Mouse (Mus musculus) heart, embryonic 16.5 days (tissue): ENCODE data around the gene Avp. TPM values are rescaled to one million over a fixed set of nuclear protein-coding genes. Genes with fewer than 3 reads are reported as not detected.
"Not testable (repeated sequence)": the region's sequence is repeated elsewhere in the genome, so short reads cannot be mapped to it uniquely, and the experiment has no call there.

Experiments
- ATAC-seq: fragments of 200-750 bp; cut with Nextera tagmentation; replicated peaks from 2 replicates; pipeline ENCODE4 v1.8.0; 2017; ENCODE audit warnings: moderate number of reproducible peaks; ENCODE audit not compliant: insufficient read depth, low FRiP score; ENCODE audit errors: extremely low read depth
- H3K27ac ChIP-seq: fragments of 300-500 bp; sonication (generic); 2 replicates; pipeline ENCODE4 v1.5.1; 2014; ENCODE audit warnings: mild to moderate bottlenecking, low read length, control low read depth, moderate library complexity
- H3K27me3 ChIP-seq: fragments of 300-500 bp; sonication (generic); 2 replicates; pipeline ENCODE4 v1.6.1; 2014; ENCODE audit warnings: low read length, mixed read lengths; ENCODE audit not compliant: control insufficient read depth, insufficient read depth
- H3K36me3 ChIP-seq: fragments of 300-500 bp; sonication (generic); 2 replicates; pipeline ENCODE4 v1.6.1; 2014; ENCODE audit not compliant: control insufficient read depth, insufficient read depth
- H3K4me1 ChIP-seq: fragments of 300-500 bp; sonication (generic); 2 replicates; pipeline ENCODE4 v1.6.1; 2014; ENCODE audit warnings: low read length, mixed read lengths; ENCODE audit not compliant: control insufficient read depth, insufficient read depth
- H3K4me2 ChIP-seq: fragments of 300-500 bp; sonication (generic); 2 replicates; pipeline ENCODE4 v1.6.1; 2014; ENCODE audit warnings: low read depth, mild to moderate bottlenecking, control low read depth, low read length
- H3K4me3 ChIP-seq: fragments of 300-500 bp; sonication (generic); 2 replicates; pipeline ENCODE4 v1.5.1; 2014; ENCODE audit warnings: mild to moderate bottlenecking, control low read depth, low read length
- H3K9ac ChIP-seq: fragments of 300-500 bp; sonication (generic); 2 replicates; pipeline ENCODE4 v1.6.1; 2014; ENCODE audit warnings: low read length, control low read depth
- H3K9me3 ChIP-seq: fragments of 300-500 bp; sonication (generic); replicated peaks from 2 replicates; pipeline ENCODE4 v1.6.1; 2016; ENCODE audit warnings: low read length; ENCODE audit not compliant: control insufficient read depth
- WGBS: fragments of 180-500 bp; shearing (Covaris S2); extraction: QIAGEN DNeasy Blood & Tissue Kit; methylation state at CpG from one replicate; pipeline ENCODE4 v1.1.7; 2014; 5-methylcytosine and 5-hydroxymethylcytosine counted together
- polyA plus RNA-seq: library from polyadenylated mRNA; unstranded; fragments of >200 nt; fragmentation: Nextera tagmentation; extraction: Ambion mirVana; gene quantifications from 2 replicates; pipeline ENCODE4 v1.2.1, GENCODE M21; 2015

Gene Avp
- polyA plus RNA-seq, 1 experiment from 2014 or later, result not detected

DNA sequence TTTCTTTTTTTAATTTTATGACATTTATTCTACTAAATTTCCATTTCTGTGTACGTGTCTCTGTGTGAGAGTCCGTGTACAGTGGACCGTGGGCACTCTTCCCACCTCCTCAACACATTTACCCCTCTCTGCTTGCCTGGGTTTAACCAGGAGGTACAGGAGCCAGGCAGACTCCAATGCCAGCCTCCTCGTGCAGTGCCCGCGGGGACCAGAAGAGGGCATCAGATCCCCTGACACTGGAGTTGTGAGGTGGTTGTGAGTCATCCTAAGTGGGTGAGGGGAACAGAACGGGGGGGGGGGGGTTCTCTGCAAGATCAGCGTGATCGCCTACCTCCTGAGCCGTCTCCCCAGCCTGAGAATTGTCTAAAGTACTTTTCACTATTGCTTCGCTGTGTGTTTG lies 4.2 kb downstream of the Avp start:
- H3K4me2 ChIP-seq, result no peak overlapping the region
- no peak for ATAC-seq
- H3K4me3 ChIP-seq, result no peak overlapping the region
- WGBS, result 7% methylated on average over 11 of the region's 11 CpGs
- no peak overlapping the region for H3K27ac ChIP-seq
- no peaks in the 10 kb centered on the region for H3K9me3 ChIP-seq
- peaks cover 15% of the 10 kb centered on the region for H3K4me1 ChIP-seq
- H3K9ac ChIP-seq, result no peak overlapping the region
- H3K36me3 ChIP-seq, result no peaks in the 10 kb centered on the region
- H3K27me3 ChIP-seq, result peaks cover 75% of the 10 kb centered on the region

DNA sequence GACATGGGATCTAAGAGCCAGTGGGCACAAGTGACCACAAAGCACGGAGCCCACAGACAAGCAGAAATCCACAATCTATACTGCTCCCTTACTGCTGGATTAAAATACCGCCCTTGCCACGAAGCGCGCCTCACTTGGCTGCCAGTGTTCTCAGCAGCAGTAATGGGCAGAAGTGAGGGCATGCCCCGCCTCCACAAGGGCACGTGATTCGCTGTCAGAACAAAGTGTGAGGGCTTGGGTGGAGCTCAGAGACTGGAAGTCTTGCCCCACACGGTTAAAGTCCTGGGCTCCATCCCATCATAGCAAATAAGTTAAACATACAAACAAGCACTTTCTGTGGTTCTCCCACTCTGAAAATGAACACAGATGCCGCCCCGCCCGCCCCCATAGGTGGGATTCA lies 4.7 kb downstream of the Avp start:
- Histone ChIP-seq H3K4me2 (no peak overlapping the region), H3K9me3 (no peaks in the 10 kb centered on the region), H3K27me3 (peaks cover 73% of the 10 kb centered on the region), H3K9ac (no peak overlapping the region), H3K4me3 (peak overlapping the region; percentile 13; the same call in 1 of the 2 replicates), H3K36me3 (no peaks in the 10 kb centered on the region), H3K4me1 (peaks cover 15% of the 10 kb centered on the region), H3K27ac (no peak overlapping the region)
- no peak for ATAC-seq
- WGBS, result 7% methylated on average over 12 of the region's 12 CpGs

DNA sequence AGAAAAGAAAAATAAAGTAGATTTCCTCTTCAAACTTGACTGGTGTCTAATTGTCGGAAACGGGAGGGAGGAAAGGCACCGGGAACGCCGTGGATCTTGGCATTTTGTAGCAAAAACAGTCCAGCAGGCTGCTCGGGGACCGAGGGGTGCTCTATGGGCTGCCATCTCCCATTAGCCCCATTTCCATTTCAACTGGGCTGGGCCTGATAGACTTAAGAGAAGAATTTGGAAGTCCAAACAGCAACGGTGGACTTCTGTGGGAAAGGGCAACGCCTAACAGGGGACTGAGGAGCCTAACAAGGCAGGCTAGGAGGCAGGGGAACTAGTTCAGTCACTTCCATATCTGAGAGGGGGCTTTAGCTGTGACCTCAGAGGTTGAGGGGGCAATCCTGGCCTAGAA lies 5.3 kb downstream of the Avp start:
- Histone ChIP-seq H3K27me3 (peaks cover 68% of the 10 kb centered on the region), H3K36me3 (no peaks in the 10 kb centered on the region), H3K9ac (no peak overlapping the region), H3K27ac (no peak overlapping the region), H3K9me3 (no peaks in the 10 kb centered on the region), H3K4me2 (peak overlapping the region; percentile 58), H3K4me3 (peak overlapping the region; percentile 44), H3K4me1 (peaks cover 15% of the 10 kb centered on the region)
- WGBS, result 10% methylated on average over 9 of the region's 9 CpGs
- ATAC-seq, result no peak

DNA sequence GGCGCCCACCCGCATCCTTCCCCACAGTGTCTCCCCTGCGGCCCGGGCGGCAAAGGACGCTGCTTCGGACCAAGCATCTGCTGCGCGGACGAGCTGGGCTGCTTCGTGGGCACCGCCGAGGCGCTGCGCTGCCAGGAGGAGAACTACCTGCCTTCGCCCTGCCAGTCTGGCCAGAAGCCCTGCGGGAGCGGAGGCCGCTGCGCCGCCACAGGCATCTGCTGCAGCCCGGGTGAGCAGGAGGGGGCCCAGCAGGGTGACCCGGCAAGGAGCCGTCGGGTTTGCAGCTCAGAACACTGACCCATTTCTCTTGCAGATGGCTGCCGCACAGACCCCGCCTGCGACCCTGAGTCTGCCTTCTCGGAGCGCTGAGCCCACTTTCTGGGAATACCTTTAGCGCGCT lies 5.8 kb downstream of the Avp start:
- H3K9me3 ChIP-seq, ATAC-seq, H3K36me3 ChIP-seq, H3K27ac ChIP-seq: not testable (repeated sequence)
- WGBS, result 4% methylated on average over 28 of the region's 32 CpGs
- Histone ChIP-seq H3K4me1 (peaks cover 15% of the 10 kb centered on the region), H3K9ac (peak overlapping the region; percentile 47), H3K4me2 (peak overlapping the region; percentile 58), H3K4me3 (peak overlapping the region; percentile 44), H3K27me3 (peaks cover 64% of the 10 kb centered on the region)

DNA sequence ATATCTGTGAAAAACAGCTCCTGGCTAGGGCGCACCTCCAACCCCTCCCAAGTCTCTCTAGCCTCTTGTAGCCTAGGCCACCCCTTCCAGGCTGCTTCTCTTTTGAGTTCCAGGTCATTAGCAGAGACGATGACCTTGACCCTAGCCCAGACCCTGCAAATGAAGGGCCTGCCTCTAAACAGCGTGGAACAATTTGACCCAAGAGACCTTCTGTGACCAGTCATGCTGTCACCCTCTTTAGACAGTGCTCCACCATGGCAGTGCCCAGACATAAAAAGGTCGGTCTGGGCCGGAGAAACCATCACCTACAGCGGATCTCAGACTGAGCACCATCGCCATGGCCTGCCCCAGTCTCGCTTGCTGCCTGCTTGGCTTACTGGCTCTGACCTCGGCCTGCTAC lies 6.5 kb downstream of the Avp start, which contains the start of gene Oxt:
Gene Oxt, plus strand, starts transcription at position 301 of the 400 bp plus-strand sequence.
- no peak within 1 kb of the TSS for H3K27ac ChIP-seq
- H3K27me3 ChIP-seq, result peaks cover 57% of the 10 kb centered on the region
- H3K9me3 ChIP-seq, result no peaks in the 10 kb centered on the region
- H3K4me1 ChIP-seq, result peaks cover 11% of the 10 kb centered on the region
- WGBS, result 54% methylated on average over 9 of the region's 9 CpGs
- H3K9ac ChIP-seq, result peak within 1 kb of the TSS; percentile 47
- H3K36me3 ChIP-seq, result no peaks in the 10 kb centered on the region
- H3K4me2 ChIP-seq, result peak within 1 kb of the TSS; percentile 58
- H3K4me3 ChIP-seq, result peak within 1 kb of the TSS; percentile 44
- no peak for ATAC-seq

DNA sequence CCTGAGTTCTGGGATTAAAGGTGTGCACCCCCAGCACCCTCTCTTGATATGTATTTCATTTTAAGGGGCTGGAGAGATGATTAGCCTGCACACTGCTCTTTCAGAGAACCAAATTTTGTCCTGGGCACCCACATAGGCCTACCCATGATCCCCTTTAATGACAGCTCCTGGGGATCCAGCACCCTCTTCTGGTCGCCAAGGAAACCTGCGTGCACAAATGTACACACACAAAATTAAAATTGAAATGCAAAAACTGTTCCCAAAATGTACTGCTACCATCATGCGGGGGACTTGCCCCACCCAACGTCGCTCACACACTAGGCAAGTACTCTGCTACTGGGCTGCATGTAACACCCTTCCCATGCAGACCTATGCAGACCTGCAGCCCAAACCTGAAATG lies 7.4 kb downstream of the Avp start:
- no peak overlapping the region for H3K27ac ChIP-seq
- no peaks in the 10 kb centered on the region for H3K36me3 ChIP-seq
- no peaks in the 10 kb centered on the region for H3K9me3 ChIP-seq
- H3K4me3 ChIP-seq, result no peak overlapping the region
- 0 out of 2 replicates have a peak, but pooled peaks cover 3% of the 10 kb centered on the region for H3K4me1 ChIP-seq
- no peak for ATAC-seq
- no peak overlapping the region for H3K4me2 ChIP-seq
- no peak overlapping the region for H3K9ac ChIP-seq
- 84% methylated on average over 5 of the region's 5 CpGs for WGBS
- peaks cover 49% of the 10 kb centered on the region for H3K27me3 ChIP-seq

DNA sequence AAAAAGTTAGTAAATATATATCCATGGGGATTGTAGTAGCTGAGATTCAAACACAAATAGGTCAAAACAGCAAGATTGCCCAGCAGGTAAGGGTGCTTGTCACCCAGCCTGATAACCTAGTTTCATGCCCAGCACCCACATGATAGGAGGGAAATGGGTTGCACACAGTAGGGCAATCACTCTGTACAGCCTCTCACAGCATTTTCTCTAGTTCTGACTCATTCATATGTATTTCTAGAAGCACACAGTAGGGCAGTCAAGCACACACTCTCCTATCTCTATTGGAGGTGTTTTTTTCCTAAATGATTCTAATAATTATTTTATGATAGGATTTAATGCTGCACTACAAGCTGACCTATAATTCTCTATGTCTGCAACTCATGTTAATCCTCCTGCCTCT lies 12.4 kb downstream of the Avp start:
- Histone ChIP-seq H3K4me3 (no peak overlapping the region), H3K27me3 (0 out of 2 replicates have a peak, but pooled peaks cover 1% of the 10 kb centered on the region), H3K9ac (no peak overlapping the region), H3K4me1 (peaks cover under 1% of the 10 kb centered on the region), H3K36me3 (peaks cover 18% of the 10 kb centered on the region), H3K4me2 (no peak overlapping the region), H3K27ac (no peak overlapping the region), H3K9me3 (no peaks in the 10 kb centered on the region)
- ATAC-seq, result no peak

DNA sequence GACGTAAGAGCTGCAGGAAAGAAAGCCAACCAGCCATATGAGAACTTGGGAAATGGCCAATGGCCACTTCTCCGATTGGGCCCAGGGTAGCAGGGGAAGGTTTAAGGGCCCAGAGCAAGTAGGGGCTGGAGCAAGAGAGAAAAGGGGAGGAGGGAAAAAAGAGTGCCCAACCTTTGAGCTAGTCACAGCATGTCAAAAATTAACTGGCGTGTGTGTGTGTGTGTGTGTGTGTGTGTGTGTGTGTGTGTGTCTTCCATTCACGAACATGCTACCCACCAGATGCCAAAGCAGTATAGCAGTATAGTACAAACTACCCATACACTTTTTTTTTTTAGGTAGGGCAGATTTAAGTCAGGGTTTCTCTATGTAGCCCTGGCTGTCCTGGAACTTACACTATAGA lies 13.4 kb downstream of the Avp start:
- H3K9ac ChIP-seq, result no peak overlapping the region
- no peaks in the 10 kb centered on the region for H3K27me3 ChIP-seq
- no peak overlapping the region for H3K27ac ChIP-seq
- H3K36me3 ChIP-seq, result peaks cover 18% of the 10 kb centered on the region
- H3K4me3 ChIP-seq, result no peak overlapping the region
- ATAC-seq, result no peak
- H3K4me1 ChIP-seq, result peaks cover 8% of the 10 kb centered on the region
- no peak overlapping the region for H3K4me2 ChIP-seq
- 77% methylated on average over 4 of the region's 4 CpGs for WGBS
- no peaks in the 10 kb centered on the region for H3K9me3 ChIP-seq

DNA sequence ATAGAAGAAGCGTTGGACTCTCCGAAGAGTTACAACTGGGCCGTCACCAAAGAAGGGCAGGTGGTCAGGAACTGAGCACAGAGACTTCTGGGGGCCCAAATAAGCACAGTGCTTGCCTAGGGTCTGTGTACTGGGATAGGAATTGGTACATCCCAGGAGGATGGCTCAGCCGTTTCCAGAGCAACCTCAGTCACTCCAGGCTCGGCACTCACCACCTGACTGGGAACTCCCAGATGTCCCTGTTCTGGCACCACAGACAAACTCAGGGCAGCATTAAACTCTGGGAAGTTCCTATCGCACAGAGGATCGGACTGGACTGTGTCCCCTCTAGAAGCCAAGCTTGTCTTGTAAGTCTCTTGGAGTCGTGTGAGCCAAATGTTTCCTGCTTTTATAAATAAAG lies 17.4 kb downstream of the Avp start:
- H3K36me3 ChIP-seq, result peaks cover 18% of the 10 kb centered on the region
- no peak for ATAC-seq
- H3K27me3 ChIP-seq, result no peaks in the 10 kb centered on the region
- no peak overlapping the region for H3K4me3 ChIP-seq
- peaks cover 14% of the 10 kb centered on the region for H3K4me1 ChIP-seq
- WGBS, result 85% methylated on average over 8 of the region's 8 CpGs
- H3K27ac ChIP-seq, result no peak overlapping the region
- H3K9me3 ChIP-seq, result no peaks in the 10 kb centered on the region
- no peak overlapping the region; the same call in 1 of the 2 replicates for H3K9ac ChIP-seq
- H3K4me2 ChIP-seq, result peak overlapping the region; percentile 90; the same call in 1 of the 2 replicates
